Mouse (Mus musculus): ENCODE results near the gene Gm9817.

Gm9817 gene

GRCm38 (mm10) chr13:45089846-45090245 lies 11.4 kb downstream of the Gm9817 start:
- DNase-seq (ENCODE audit: low spot score) = no peak

GRCm38 (mm10) chr13:45092816-45093215 lies 14.3 kb downstream of the Gm9817 start:
- DNase-seq (ENCODE audit: low spot score) = no peak

- DNase-seq (ENCODE audit: low spot score) = no peak
Observed at GRCm38 (mm10) chr13:45095028-45095427, 16.5 kb downstream of the Gm9817 start.

GRCm38 (mm10) chr13:45099582-45100229 lies 21.2 kb downstream of the Gm9817 start:
- no peak for DNase-seq (ENCODE audit: low spot score)

GRCm38 (mm10) chr13:45106480-45106879 lies 28.0 kb downstream of the Gm9817 start:
- DNase-seq (ENCODE audit: low spot score) = no peak

- DNase-seq (ENCODE audit: low spot score) = no peak
Observed at GRCm38 (mm10) chr13:45108851-45109390, 30.4 kb downstream of the Gm9817 start.

- no peak for DNase-seq (ENCODE audit: low spot score)
Observed at GRCm38 (mm10) chr13:45118375-45118774, 39.9 kb downstream of the Gm9817 start.

GRCm38 (mm10) chr13:45118822-45119221 lies 40.3 kb downstream of the Gm9817 start:
- no peak for DNase-seq (ENCODE audit: low spot score)

Measured in embryo, embryonic 10.5 days (tissue).